Mouse (Mus musculus) cerebellum, postnatal 4 days (tissue): ENCODE data around the gene Dbn1.
A peak's percentile ranks its signal among the peaks of the same experiment; 100 is the strongest.

Source experiments
- DNase-seq, 2 experiments: peaks; one replicate each; pipeline ENCODE4 v3.0.0; 2022; ENCODE audit warnings: low spot score in 2 of 2, mixed read lengths in 1 of 2

The Dbn1 gene

GRCm38 (mm10) chr13:55510668-55511491 is 23.0 kb upstream of the Dbn1 start:
- DNase-seq = peak in 1 of 2 experiments; percentile 47

DNA sequence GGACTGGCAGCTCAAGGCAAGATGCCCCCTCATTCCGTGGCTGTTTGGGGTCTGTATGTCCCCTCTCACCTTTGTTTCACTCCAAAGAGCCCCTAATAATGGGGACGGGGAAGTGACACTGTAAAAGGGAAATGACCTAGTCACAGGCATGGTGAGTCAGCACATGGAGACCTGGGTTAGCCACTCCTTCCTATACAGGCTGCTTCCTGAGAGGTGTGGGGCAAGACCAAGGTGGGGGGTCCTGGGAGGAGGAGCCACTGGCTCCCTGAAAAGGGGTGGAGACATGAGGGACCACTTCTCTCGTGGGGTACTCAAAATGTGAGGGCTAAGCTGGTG is 22.4 kb upstream of the Dbn1 start:
- no peak for DNase-seq

DNA sequence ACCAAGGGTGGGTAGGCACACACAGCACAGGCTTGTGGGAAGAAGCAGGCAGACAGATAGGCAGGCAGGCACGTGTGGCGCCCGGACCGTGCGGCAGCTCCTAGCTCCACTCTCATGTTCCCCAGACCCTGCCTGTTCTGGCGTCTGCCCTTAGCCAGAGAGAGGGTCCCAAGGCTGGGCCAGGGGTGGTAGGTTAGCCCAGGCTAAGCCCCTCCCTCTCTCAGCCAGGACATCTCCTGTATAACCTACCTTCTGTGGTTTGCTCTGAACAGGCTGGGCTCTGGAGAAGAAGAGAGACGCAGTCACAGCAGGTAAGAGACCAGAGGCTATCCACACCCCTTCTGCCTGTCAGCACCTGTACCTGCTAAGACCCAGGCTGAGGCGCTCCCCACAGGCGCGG is 20.6 kb upstream of the Dbn1 start:
- DNase-seq = no peak

DNA sequence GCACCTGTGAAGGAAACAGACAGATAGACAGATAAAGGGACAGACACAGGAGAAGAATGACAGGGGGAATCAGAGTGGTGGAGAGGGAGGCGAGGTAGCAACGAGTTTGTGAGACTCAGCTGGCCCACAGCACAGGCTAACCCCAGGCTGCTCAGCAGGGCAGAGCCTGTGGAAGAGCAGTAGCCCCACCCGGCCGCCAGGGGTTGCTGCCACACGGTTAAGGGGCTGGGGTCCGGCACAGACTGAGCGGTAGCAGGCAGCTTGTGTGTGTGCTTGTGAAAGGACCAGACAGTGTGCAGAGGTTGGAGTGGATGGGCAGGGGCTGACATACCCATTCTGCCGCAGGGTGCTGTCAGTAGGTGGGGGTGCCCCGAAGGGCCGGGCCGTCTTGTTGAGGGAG is 20.0 kb upstream of the Dbn1 start:
- DNase-seq = no peak

DNA sequence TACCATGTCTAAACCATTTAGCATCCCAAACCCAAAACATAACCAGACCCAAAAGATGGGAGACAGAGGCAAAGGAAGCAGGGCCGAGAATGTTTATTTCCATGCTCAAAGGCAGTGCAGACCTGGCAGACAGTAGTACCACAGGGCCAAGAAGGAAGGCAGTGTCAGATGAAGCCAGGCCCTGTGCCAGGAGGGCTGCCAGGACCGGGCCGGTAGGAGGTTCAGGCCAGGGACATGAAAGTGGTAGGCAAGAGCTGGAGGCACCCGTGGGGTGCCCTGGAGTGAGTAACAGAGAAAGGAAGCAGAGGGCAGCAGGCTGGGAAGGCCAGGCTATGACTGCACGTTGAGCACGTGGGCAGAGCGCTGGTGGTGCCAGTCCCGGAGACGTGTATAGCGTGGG is 18.8 kb upstream of the Dbn1 start:
- DNase-seq = peak in 1 of 2 experiments; percentile 36

DNA sequence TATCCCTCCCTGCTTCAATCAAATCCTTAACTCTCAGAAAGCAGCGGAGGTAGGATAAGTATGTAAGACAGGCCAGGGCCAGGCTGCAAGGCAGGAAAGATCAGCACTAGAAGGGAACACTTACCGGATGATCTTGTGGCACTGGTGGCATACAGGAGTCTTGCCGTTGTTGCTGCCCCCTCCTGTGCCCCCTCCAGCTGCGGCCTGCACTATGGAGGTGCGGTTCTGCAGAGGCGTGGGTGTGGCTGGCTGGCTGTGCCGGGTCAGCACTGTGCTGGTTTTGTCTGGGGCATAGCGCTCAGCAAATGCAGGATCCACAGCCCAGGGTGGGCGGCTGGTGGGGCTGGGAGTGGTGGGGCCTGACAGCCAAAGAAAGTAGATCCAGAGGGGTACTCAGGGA is 17.9 kb upstream of the Dbn1 start:
- DNase-seq = no peak

- DNase-seq = no peak
These were observed 16.5 kb upstream of the Dbn1 start for GRCm38 (mm10) chr13:55504390-55504789.

- DNase-seq = no peak
These were observed 14.5 kb upstream of the Dbn1 start for GRCm38 (mm10) chr13:55502405-55502804.

- no peak for DNase-seq
These were observed 12.7 kb upstream of the Dbn1 start for GRCm38 (mm10) chr13:55500575-55500974.

- DNase-seq = no peak
These were observed 11.0 kb upstream of the Dbn1 start for GRCm38 (mm10) chr13:55498906-55499305.

- DNase-seq = no peak
These were observed 8.8 kb upstream of the Dbn1 start for GRCm38 (mm10) chr13:55496661-55497060.

DNA sequence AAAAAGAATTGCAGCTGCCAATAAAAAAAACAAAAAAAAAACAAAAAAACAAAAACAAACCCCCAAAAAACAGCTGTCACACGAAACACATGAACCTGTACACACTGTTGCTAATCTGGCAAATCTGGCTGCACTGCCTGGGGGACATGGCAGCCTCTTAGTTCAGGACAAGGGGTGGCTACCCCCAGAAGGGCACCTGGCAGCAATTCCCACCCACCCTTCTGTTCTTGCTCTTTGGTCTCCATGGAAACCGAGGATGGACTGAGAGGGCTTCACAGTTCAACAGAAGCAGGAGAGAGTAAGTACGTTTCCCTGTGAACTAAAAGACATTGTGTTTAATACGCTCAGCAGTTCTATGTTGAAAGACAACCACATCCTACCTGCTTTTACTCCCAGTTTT is 7.8 kb upstream of the Dbn1 start:
- no peak for DNase-seq

DNA sequence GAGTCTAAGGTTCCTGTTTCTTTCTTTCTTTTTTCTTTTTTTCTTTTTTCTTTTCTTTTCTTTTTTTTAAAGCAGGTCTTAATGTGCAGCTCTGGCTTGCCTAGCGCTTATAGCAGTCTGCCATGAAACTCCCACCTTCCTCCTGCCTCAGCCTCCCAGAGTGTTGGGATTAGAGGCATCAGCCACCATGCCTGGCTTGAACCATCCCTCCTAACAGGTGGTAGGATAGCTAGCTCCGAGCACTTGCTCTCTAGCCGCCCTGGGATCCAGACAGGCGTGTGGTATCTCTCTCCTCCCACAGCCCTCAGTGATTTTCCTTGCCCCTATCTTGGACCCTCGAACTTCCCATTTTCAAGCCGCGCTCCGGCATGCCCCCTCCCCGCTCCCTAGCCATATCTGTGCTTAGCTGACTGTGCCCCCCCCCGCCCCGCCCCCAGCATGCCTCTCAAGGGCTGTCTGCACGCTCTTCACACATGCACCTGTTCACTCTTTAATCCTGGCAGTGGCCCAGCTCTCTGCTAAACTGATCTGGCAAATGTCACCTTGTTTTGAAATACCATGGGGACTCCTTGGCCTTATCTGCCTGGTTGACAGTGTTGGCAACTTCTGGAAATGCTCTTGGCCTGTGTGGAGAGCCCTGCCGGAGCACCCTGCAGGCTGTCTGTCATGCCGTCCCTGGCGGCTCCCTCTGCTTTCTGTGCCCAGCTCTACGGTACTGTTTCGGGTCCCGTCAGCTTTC is 7.1 kb upstream of the Dbn1 start:
- peak in 1 of 2 experiments; percentile 58 for DNase-seq

DNA sequence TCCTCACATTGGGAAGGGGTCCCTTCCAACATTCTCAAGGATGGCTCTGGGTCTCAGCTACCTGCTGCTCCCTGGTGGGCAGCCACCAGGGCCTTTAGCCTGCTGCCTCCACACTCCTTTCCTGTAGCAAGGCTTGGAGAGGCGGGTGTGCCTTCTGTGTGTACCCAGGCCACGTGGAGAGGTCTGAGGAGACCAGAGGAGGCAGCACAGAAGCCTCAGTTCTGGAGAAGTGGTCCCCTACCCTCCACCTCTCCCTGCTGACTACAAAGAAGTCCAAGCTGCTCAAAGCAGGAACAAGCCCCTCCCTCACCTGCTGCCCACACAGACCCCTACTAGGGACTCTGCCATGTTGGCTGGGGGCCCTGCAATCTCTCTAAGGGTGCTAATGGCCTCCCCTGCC is 6.3 kb upstream of the Dbn1 start:
- no peak for DNase-seq

DNA sequence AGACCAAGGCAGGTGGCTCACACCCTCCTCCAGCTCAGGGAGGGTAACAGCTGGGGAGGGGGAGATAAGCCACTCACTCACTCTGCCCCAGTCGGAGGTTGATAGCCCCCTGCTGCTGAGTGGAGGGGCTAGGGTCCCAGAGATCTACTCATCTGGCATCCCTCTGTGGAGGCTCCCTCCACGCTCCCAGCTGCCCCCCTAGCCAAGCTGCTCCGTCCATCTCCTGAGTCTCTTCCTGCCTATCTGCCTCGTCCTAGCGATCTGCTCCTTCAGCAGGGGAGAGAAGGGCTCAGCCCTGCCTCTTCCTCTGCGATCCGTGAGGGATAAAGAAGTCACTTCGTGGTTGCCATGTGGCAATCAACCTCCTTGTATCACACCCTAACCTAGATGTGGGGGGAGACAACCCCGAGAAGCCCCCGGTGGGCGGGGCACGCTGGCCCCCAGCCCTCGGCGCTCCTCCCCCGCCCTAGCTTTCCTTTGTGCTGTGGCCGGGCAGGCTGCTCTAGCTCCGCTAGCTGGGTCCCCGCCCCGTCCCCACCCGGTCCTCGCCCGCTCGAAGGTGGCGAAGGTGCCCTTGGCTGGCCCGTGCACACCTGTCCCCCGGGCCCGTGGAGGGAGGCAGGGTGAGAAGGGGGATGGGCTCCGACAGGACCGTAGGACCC is 864 bp downstream of the Dbn1 start:
- peak in 1 of 2 experiments; percentile 57 for DNase-seq

- DNase-seq = peak in 1 of 2 experiments; percentile 56
These were observed 1.7 kb downstream of the Dbn1 start for GRCm38 (mm10) chr13:55486029-55486794.

- no peak for DNase-seq
These were observed 3.3 kb downstream of the Dbn1 start for GRCm38 (mm10) chr13:55484520-55485088.

DNA sequence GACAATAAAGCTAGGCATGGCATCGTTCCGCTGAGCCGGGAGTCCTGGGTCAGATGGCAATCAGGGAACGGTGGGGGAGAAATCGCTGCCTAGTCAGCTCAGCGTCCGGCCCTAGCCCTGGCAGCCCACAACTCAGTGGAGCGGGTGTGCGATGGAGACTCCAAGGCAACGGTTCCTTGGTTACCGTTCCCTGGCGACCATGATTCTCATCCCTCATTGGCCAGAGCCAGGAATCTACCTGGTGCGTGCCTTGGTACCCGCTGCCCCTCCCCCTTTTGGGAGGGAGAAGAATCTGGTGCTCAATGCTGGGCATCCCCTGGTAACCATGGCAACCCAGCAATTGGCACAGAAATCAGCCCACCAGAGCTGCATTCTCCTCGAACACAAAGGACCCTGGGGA is 4.3 kb downstream of the Dbn1 start:
- DNase-seq = peak in 1 of 2 experiments; percentile 85

- DNase-seq = no peak
These were observed 4.8 kb downstream of the Dbn1 start for GRCm38 (mm10) chr13:55483071-55483470.

DNA sequence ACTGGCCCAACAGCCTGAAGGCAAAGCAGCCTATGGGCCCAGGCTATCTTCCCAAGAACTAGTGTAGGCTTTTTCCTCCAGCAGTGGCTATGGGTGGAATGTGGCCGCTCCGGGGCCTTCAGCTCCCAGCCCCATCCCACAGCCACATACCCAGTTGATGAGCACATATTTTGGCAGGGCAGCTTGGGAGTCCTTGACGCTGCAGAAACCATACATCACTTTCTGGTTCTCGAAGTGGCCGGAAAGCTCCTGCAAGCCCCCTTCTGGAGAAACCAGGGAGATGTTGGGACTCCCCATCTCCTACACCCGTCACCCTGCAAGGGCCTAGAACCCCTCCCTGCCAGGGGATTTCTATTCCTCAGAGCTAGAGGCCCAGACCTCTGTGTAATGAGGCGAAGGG is 5.4 kb downstream of the Dbn1 start:
- no peak for DNase-seq

DNA sequence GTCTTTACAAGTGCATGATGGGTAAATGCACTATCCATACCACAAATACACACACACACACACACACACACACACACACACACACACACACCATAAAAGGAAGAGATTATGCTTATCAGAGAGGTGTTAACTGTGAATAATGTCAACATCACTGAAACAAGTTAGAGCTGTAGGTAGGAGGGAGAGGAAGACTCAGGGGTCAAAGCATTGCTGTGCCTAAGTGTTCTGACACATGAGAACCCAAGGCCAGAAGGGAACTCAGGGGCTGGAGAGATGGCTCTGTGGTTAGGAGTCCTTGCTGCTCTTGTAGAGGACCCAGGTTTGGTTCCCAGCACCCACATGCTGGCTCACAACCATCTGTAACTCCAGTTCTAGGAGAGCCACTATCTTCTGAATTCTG is 8.0 kb downstream of the Dbn1 start:
- no peak for DNase-seq

GRCm38 (mm10) chr13:55479008-55479407 is 8.9 kb downstream of the Dbn1 start:
- no peak for DNase-seq
